Mouse (Mus musculus): ENCODE results near the gene Tnrc18. TPM values are rescaled to one million over a fixed set of nuclear protein-coding genes. Genes with fewer than 3 reads are reported as not detected.

The Tnrc18 gene
- polyA plus RNA-seq, 1 experiment from 2014 or later, result 28.1 TPM

DNA sequence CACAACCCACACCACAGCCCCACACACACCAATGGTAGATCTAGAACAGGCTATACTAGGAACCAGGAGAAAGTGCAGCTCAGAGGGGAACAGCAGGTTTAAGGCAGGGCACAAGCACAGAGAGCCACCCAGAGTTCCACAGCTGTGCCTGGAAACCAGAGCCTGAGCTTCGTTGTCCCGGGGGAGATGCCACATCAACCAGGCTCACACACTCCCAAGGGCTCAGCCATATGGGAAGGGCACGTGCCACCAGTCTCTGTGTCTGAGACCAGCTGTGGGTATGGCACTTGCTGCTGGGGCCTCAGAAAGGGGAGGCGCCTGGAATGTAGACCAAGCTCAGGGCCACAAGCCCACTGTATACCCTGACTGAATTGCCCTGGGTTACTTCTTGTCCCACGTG lies 36.9 kb downstream of the Tnrc18 start:
- no peaks in the 10 kb centered on the region for H3K9me3 ChIP-seq (replicated peaks)
- H3K27ac ChIP-seq, result 0 out of 2 replicates have a peak overlapping the region, but pooled peaks have one; percentile 22
- WGBS, result 62% methylated on average over 5 of the region's 5 CpGs
- H3K4me3 ChIP-seq (replicated peaks), result no peak overlapping the region
- H3K27me3 ChIP-seq, result no peaks in the 10 kb centered on the region
- H3K4me1 ChIP-seq, result peaks cover 29% of the 10 kb centered on the region
- no peak overlapping the region for H3K4me2 ChIP-seq
- no peak overlapping the region for H3K9ac ChIP-seq
- ATAC-seq (replicated peaks; ENCODE audit: low FRiP score), result 0 out of 2 replicates have a peak, but pooled peaks have one; percentile 8
- peaks cover 61% of the 10 kb centered on the region for H3K36me3 ChIP-seq

DNA sequence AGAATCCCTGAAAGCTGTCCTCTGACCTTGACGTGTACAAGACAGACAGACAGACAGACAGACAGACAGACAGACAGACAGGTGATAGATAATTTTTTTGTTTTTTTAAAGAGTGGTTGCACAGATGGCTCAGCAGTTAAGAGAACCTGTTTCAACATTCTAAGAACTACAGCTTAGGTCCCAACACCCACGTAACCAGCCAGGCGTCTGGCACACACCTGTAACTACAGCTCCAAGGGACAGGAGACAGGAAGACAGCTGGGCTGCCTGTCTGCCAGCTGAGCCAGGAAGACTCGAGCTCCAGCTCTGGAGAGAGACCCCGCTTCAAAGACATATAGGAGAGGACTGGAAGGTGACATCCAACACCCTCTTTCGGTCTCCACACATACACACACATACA lies 38.6 kb downstream of the Tnrc18 start:
- Histone ChIP-seq H3K4me3 (replicated peaks) (no peak overlapping the region), H3K4me1 (peaks cover 29% of the 10 kb centered on the region), H3K36me3 (peaks cover 64% of the 10 kb centered on the region), H3K4me2 (no peak overlapping the region), H3K9me3 (replicated peaks) (no peaks in the 10 kb centered on the region), H3K27ac (no peak overlapping the region), H3K27me3 (no peaks in the 10 kb centered on the region), H3K9ac (no peak overlapping the region)
- WGBS, result 78% methylated on average over 6 of the region's 6 CpGs
- no peak for ATAC-seq (replicated peaks; ENCODE audit: low FRiP score)

DNA sequence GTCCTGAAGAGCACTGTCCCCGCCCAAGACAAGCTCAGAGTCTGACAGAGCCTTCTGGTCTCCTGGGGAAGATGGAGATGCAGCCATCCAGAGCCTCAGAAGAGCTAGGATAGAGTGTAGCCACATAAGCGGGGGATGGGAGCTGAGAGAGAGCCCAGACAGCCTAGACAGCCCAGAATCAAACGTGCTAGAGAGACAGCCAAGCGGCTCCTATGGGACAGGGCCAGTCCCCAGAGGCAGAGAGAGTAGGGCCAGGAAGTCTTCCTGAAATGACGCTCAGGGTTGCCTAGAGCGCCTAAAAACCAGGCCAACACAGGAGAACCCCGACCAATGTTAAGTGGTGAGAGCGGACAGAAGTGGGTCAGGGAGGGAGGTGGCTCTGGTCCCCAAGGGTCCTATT lies 39.3 kb downstream of the Tnrc18 start:
- 71% methylated on average over 8 of the region's 8 CpGs for WGBS
- peaks cover 69% of the 10 kb centered on the region for H3K36me3 ChIP-seq
- H3K4me1 ChIP-seq, result peaks cover 27% of the 10 kb centered on the region
- H3K9ac ChIP-seq, result 0 out of 2 replicates have a peak overlapping the region, but pooled peaks have one; percentile 1
- no peak for ATAC-seq (replicated peaks; ENCODE audit: low FRiP score)
- no peaks in the 10 kb centered on the region for H3K27me3 ChIP-seq
- H3K27ac ChIP-seq, result no peak overlapping the region
- H3K4me3 ChIP-seq (replicated peaks), result no peak overlapping the region
- H3K9me3 ChIP-seq (replicated peaks), result no peaks in the 10 kb centered on the region
- H3K4me2 ChIP-seq, result no peak overlapping the region

DNA sequence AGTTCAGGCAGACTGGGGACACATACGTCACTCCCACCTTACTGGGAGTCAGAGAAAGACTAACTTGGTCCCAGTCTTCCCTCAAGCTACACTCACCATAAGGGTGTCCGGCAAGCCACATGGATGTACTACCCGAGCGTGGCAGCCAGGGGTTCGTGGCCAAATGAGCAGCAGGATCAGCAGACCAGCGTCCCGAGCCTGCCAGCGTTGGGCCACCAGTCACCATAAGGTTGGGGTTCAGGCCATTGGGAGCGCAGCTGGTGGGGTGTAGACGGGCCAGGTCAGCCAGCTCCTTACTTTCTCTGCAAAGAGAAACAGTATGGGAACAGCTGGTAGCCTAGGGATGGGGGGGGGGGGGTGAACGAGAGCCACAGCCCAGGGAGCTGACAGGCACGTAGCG lies 41.4 kb downstream of the Tnrc18 start:
- Histone ChIP-seq H3K9ac (no peak overlapping the region), H3K27ac (no peak overlapping the region), H3K4me1 (peaks cover 12% of the 10 kb centered on the region), H3K36me3 (peaks cover 73% of the 10 kb centered on the region), H3K4me2 (no peak overlapping the region), H3K9me3 (replicated peaks) (no peaks in the 10 kb centered on the region), H3K27me3 (no peaks in the 10 kb centered on the region), H3K4me3 (replicated peaks) (no peak overlapping the region)
- no peak for ATAC-seq (replicated peaks; ENCODE audit: low FRiP score)
- WGBS, result 84% methylated on average over 13 of the region's 13 CpGs

DNA sequence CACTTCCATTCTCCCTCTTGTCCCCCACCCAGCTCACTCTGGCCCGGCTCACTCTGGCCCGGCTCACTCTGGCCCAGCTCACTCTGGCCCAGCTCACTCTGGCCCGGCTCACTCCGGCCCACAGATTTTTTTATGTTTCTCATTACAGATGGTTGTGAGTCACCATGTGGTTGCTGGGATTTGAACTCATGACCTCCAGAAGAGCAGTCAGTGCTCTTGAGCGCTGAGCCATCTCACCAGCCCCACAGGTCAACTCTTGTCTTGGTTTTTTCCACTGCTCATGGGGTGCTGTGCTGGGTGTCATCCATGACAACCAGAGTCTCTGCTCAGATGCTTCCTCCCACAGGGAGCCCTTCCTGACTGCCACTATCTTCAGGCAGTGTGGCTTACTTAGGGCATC lies 42.7 kb downstream of the Tnrc18 start:
- Histone ChIP-seq H3K27ac (no peak overlapping the region), H3K4me2 (no peak overlapping the region), H3K27me3 (no peaks in the 10 kb centered on the region), H3K4me1 (peaks cover 10% of the 10 kb centered on the region), H3K9me3 (replicated peaks) (no peaks in the 10 kb centered on the region), H3K9ac (no peak overlapping the region), H3K4me3 (replicated peaks) (no peak overlapping the region), H3K36me3 (peaks cover 81% of the 10 kb centered on the region)
- no peak for ATAC-seq (replicated peaks; ENCODE audit: low FRiP score)
- 88% methylated on average over 5 of the region's 5 CpGs for WGBS

DNA sequence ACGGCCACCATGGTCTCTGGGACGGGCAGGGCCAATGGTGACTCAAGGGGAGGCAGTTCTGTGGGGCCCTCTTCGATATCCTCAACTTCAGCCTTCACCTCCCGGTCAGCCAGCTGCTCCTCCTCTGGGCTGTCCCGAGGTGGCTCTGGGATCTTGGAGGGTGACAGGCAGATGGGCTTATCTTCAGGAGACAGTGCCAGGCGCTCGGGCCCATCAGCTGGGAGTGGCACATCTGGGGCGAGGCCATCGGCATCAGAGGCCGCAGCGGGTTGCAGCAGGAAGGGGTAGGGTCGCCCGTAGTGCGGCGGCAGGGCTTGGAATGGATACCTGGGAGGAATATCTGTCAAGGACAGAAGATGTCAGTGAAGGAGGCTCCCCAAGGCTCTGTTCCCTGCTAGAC lies 45.5 kb downstream of the Tnrc18 start:
- no peak overlapping the region for H3K27ac ChIP-seq
- 92% methylated on average over 15 of the region's 15 CpGs for WGBS
- H3K4me3 ChIP-seq (replicated peaks), result no peak overlapping the region
- no peak for ATAC-seq (replicated peaks; ENCODE audit: low FRiP score)
- H3K9ac ChIP-seq, result no peak overlapping the region
- H3K36me3 ChIP-seq, result peaks cover 91% of the 10 kb centered on the region
- no peak overlapping the region for H3K4me2 ChIP-seq
- H3K9me3 ChIP-seq (replicated peaks), result no peaks in the 10 kb centered on the region
- peaks cover 20% of the 10 kb centered on the region for H3K4me1 ChIP-seq
- H3K27me3 ChIP-seq, result no peaks in the 10 kb centered on the region

DNA sequence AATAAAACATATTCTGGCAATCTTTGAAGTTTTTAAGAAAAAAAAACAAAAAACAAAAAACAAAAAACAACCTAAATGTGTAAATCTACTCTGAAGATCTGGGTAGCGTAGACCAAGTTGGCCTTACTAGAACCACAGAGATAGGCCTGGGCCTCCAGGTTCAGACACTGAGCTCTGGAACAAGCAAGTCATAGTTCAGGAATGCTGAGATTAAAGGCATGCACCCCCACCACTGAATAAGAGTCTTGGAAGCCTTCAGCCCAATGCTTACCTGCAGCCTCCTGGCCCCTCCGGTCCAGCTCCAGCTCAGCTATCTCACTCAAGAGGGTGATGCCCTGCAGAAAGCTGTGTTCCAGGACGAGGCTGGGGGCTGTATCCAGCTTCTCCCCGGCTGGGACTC lies 46.4 kb downstream of the Tnrc18 start:
- 89% methylated on average over 4 of the region's 4 CpGs for WGBS
- Histone ChIP-seq H3K27me3 (no peaks in the 10 kb centered on the region), H3K27ac (no peak overlapping the region), H3K4me2 (no peak overlapping the region), H3K36me3 (peaks cover 91% of the 10 kb centered on the region), H3K4me1 (peaks cover 20% of the 10 kb centered on the region), H3K4me3 (replicated peaks) (no peak overlapping the region), H3K9ac (no peak overlapping the region), H3K9me3 (replicated peaks) (no peaks in the 10 kb centered on the region)
- no peak for ATAC-seq (replicated peaks; ENCODE audit: low FRiP score)

DNA sequence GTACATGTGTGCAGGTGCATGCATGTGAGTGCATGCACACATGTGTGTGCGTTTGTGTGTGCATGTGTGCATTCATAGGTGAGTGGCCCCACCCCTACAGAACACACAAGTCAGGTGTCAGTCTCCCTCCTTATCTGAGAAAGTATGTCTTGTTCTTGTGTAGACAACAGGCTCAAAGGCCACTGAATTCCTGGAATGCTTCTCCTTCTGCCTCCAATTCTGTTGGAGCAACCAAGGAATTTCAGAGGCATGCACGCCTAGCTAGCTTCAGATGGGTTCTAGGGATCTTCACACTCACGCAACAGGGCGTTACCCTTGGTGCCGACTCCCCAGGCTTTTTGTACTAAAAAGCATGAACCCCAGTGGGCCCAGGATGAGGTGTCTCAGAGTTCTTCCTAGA lies 47.8 kb downstream of the Tnrc18 start:
- Histone ChIP-seq H3K9ac (no peak overlapping the region), H3K4me1 (peaks cover 20% of the 10 kb centered on the region), H3K27me3 (no peaks in the 10 kb centered on the region), H3K9me3 (replicated peaks) (no peaks in the 10 kb centered on the region), H3K4me2 (no peak overlapping the region), H3K27ac (peak overlapping the region; percentile 48; the same call in 1 of the 2 replicates), H3K36me3 (peaks cover 91% of the 10 kb centered on the region), H3K4me3 (replicated peaks) (no peak overlapping the region)
- WGBS, result 75% methylated on average over 5 of the region's 5 CpGs
- no peak for ATAC-seq (replicated peaks; ENCODE audit: low FRiP score)

DNA sequence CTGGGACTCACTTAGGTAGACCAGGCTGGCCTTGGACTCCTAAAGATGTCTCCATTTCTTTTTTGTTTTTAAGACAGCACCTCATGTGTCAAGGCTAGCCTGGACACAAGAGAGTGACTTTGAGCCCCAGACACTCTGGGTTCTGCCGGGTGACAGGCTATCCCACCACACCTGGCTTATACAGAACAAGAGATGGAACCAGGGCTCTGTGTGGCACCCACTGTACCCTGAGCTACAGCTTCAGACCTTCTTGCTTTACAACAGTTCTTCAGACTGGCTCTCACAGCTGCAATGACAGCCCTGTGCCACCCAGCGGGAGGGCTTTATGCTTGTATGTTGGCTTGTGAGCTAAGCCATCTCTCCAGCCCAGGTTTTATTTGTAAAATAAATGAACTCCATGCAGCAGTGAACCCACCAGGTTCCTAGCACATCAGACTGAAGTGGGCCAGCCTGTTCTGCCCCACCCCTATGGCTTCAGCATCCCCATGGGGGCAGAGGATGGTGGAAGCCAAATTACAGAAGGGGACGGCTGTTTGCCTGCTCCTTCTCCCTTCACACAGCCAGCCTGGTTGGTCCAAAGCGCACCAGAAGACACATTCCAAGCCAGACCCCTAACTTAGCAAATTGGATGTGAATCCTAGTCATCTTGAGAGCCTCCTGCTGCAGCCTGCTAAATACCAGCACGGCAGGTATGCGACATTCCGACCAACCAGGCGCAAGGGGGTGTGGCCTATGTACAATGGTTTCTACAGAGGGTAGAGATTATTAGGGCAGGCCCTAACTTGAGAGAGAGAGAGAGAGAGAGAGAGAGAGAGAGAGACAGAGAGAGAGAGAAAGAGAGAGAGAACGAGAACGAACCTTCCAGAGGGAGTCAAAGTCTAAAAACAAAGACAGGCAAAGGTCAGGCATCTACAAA lies 48.9 kb downstream of the Tnrc18 start:
- Histone ChIP-seq H3K4me3 (replicated peaks) (no peak overlapping the region), H3K9me3 (replicated peaks) (no peaks in the 10 kb centered on the region), H3K4me2 (no peak overlapping the region), H3K27me3 (no peaks in the 10 kb centered on the region), H3K27ac (peak overlapping the region; percentile 29; the same call in 1 of the 2 replicates), H3K4me1 (peaks cover 20% of the 10 kb centered on the region), H3K9ac (no peak overlapping the region), H3K36me3 (peaks cover 91% of the 10 kb centered on the region)
- 56% methylated on average over 10 of the region's 10 CpGs for WGBS
- ATAC-seq (replicated peaks; ENCODE audit: low FRiP score), result no peak

DNA sequence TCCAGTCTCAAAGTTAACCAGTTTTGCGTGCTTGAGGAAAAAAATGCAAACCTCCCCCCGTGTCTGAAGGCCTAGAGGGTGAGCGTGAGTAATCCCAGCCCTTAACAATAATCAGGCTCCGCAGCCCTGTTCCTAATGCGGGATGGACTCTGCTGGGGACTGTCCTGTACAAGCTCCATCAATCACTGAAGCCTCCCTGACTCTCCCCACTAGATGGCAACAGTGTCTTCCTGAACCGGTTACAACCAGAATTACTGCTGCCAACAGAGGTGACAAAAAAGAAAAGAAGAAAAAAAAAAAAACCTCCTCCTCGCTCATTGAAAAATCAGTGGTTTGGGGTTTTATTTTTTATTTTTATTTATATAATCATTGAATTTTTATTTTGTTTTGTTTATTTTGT lies 49.5 kb downstream of the Tnrc18 start:
- Histone ChIP-seq H3K27me3 (no peaks in the 10 kb centered on the region), H3K36me3 (peaks cover 91% of the 10 kb centered on the region), H3K9ac (no peak overlapping the region), H3K9me3 (replicated peaks) (no peaks in the 10 kb centered on the region), H3K4me2 (no peak overlapping the region), H3K4me3 (replicated peaks) (no peak overlapping the region), H3K4me1 (peaks cover 20% of the 10 kb centered on the region), H3K27ac (no peak overlapping the region)
- WGBS, result 21% methylated on average over 7 of the region's 7 CpGs
- no peak for ATAC-seq (replicated peaks; ENCODE audit: low FRiP score)

DNA sequence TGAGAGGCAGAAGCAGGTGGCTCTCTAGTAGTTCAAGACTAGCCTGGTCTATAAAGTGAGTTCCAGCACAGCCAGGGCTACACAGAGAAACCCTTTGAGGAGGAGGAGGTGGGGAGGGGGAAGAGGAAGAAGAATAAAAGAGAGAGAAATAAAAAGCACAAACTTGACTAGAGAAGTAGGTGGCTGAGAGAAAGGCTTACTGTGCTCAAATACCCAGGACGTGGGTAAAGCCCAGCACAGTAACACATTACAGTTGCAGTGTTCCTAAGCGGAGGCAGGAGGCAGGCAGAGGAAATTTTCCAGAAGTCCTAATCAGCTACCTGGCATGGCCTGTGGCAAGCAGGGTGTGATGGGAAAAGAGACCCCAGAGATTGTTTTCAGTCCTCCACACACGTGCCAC lies 50.8 kb downstream of the Tnrc18 start:
- H3K9ac ChIP-seq, result no peak overlapping the region
- no peak overlapping the region for H3K4me3 ChIP-seq (replicated peaks)
- H3K27ac ChIP-seq, result no peak overlapping the region
- H3K27me3 ChIP-seq, result no peaks in the 10 kb centered on the region
- no peak overlapping the region for H3K4me2 ChIP-seq
- peaks cover 91% of the 10 kb centered on the region for H3K36me3 ChIP-seq
- ATAC-seq (replicated peaks; ENCODE audit: low FRiP score), result no peak
- H3K9me3 ChIP-seq (replicated peaks), result no peaks in the 10 kb centered on the region
- peaks cover 20% of the 10 kb centered on the region for H3K4me1 ChIP-seq
- 93% methylated on average over 3 of the region's 3 CpGs for WGBS

DNA sequence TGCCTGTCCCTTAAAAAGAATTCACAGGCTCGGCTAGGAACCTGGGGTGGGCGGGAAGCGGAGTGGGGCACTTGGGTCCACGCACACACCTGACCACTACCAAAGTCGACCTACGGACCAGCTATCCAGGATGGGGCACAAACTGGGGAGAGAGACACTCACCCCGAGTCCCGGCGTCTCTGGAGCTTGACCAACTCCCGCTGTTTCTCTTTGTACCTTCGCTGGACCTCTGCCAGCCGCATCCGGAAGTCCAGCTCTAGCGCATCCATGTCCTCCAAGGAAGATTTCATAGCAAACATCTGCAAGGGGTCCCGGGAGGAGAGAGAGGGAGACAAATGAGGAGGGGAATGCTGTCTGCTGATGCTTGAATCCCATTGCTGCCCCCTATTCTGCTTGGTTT lies 52.6 kb downstream of the Tnrc18 start:
- WGBS, result 88% methylated on average over 15 of the region's 15 CpGs
- no peaks in the 10 kb centered on the region for H3K9me3 ChIP-seq (replicated peaks)
- peaks cover 91% of the 10 kb centered on the region for H3K36me3 ChIP-seq
- H3K9ac ChIP-seq, result no peak overlapping the region
- no peak for ATAC-seq (replicated peaks; ENCODE audit: low FRiP score)
- H3K4me1 ChIP-seq, result peaks cover 16% of the 10 kb centered on the region
- H3K27ac ChIP-seq, result no peak overlapping the region
- H3K27me3 ChIP-seq, result no peaks in the 10 kb centered on the region
- no peak overlapping the region for H3K4me3 ChIP-seq (replicated peaks)
- no peak overlapping the region for H3K4me2 ChIP-seq
